Mouse (Mus musculus): ENCODE measurements around the gene Tcf25. TPM values are rescaled to one million over a fixed set of nuclear protein-coding genes. Genes with fewer than 3 reads are reported as not detected.

The Tcf25 gene
- polyA plus RNA-seq, 3 experiments from 2014 or later = 74.2 to 106 (median 94.3) TPM

- no peak for ATAC-seq
Observed at GRCm38 (mm10) chr8:123352118-123352517, 21.4 kb upstream of the Tcf25 start.

- no peak for ATAC-seq
Observed at GRCm38 (mm10) chr8:123352786-123353185, 20.8 kb upstream of the Tcf25 start.

DNA sequence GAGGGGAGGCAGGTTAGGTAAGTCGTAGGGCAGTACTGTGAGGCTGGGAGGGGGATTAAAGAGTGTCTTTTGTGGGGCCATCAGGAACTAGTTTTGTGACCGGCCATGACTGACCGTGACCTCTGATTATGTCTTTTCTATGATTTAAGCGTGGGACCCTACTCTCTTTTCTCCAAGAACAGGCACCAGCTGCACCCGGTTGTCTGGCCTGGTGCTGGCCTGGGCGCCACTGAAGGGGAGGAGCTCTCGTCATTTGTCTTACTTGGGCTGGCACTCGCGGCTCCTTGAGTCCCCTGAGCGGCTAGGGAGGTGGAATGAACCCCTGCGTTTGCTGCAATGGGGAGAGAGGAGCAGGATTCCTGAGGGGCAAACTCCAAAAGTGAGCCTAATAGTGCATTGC, 20.3 kb upstream of the Tcf25 start:
- no peak for ATAC-seq

DNA sequence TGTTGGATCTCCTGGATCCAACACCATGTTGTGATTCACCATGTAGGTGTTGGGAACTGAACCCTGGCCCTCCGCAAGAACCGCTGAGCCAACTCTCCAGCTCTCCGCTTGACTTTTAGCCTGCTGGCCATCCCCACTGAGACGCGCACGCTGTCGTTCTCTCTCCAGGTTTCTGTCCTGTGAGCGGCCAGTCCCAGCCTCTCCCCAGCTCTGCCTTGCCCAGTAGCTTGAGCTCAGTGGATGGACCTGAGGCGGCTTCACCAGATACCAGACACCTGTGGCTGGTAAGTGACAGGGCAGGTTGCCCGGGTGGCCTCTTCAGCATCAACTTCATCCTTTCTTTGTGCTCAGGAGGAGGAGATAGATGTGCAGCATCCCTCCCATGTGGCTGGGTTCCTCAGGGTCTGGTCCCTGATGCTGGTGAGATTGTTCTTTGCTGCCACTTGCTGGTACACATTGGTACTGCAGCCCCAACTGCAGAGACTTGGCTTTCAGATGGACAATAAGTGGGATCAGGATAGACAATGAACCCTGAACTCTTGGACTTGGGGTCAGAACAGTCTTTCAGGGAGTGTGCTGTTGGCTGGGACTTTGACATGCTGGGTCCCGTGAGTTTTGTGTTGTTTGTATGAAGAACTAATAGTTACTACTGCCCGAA, 12.3 kb upstream of the Tcf25 start:
- ATAC-seq = no peak

GRCm38 (mm10) chr8:123374239-123374578, 656 bp downstream of the Tcf25 start:
- ATAC-seq = peak; percentile 76

DNA sequence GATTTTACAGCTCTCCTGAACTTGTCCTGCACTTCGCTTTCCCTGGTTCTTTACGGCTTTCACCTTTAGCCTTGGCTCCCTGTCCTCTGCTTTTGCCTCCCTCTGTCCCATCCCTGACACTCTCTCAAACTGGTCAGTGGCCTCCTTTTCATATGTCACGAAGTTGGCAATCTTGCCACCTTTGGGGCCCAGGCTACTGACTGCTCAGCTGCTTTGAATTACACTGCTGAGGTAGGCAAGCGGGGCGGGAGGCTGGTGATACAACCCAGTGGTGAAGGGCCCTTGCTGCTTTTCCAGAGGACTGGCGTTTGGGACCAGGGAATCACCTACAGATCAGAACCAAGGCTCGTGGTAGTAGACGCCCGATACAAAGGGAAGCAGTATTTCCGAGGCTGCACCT, 2.1 kb downstream of the Tcf25 start:
- ATAC-seq = no peak

DNA sequence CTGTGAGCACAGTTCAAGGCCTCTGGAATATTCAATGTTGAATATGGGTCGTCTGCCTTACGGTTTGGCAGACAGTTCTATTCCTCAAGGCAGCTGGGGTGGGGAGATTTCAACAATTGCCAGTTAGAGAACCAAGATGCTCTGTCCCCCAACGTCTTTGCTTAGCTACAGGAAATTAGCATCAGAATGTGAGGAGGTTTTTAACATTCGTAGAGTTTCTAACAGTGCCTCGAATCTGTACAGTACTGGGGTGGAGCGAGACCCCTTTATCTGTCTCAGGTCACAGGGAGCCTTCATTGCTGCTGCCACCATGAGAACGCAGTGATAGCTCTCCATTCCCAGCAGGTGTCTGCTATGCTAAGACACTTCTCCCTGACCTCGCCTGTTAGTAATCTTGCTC, 2.6 kb downstream of the Tcf25 start:
- no peak for ATAC-seq

DNA sequence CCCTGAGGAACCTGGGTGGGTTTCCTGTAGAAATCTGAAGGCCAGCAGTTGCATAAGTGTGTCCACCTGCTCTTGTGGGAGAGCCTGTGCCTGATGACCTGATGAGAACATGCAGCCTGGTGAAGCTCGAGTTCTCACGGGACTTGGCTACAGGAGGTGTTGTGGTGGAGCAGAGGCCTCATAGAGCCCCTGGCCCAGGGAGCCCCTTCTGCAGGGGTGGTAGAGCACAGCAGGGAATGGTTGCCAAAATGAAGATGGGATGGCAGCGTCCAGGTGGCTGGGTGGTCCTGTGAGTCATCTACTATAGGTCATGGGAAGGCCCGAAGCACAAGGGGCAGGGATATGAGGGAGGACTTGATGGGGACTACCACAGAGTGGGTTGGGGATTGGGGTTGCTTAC, 8.2 kb downstream of the Tcf25 start:
- ATAC-seq = no peak

- no peak for ATAC-seq
Observed at GRCm38 (mm10) chr8:123382516-123382915, 9.0 kb downstream of the Tcf25 start.

GRCm38 (mm10) chr8:123384883-123385540, 11.5 kb downstream of the Tcf25 start:
- ATAC-seq = peak; percentile 60

DNA sequence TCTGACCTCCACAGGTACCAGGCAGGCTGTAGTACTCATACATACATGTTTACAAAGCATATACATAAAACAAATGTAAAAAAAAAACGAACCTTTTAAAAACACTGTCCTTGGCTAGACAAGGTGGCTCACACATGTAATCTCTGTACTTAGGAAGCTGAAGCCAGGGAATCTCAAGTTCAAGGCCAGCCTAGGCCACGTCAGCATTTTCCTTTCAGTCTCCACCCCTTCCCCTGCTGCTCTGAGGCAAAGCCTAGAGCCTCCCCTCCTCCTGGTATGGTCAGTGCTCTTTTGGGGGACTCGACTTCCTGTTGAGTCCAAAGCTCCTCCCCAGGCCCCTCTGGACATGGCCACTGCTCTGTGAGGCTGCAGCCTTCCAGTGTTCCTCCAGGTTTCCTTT, 13.5 kb downstream of the Tcf25 start:
- ATAC-seq = no peak

- ATAC-seq = no peak
Observed at GRCm38 (mm10) chr8:123387801-123388200, 14.2 kb downstream of the Tcf25 start.

GRCm38 (mm10) chr8:123389026-123389425, 15.5 kb downstream of the Tcf25 start:
- ATAC-seq = no peak

GRCm38 (mm10) chr8:123398308-123398707, 24.8 kb downstream of the Tcf25 start:
- ATAC-seq = no peak

GRCm38 (mm10) chr8:123401936-123402335, 28.4 kb downstream of the Tcf25 start:
- no peak for ATAC-seq

GRCm38 (mm10) chr8:123402730-123403326, 29.3 kb downstream of the Tcf25 start:
- no peak for ATAC-seq

GRCm38 (mm10) chr8:123404521-123404920, 31.0 kb downstream of the Tcf25 start:
- peak; percentile 76 for ATAC-seq

- peak; percentile 36 for ATAC-seq
Observed at GRCm38 (mm10) chr8:123406786-123407185, 33.2 kb downstream of the Tcf25 start, which contains the start of gene Mc1r. TSS of gene Mc1r (plus strand) at chr8:123407107.

- no peak for ATAC-seq
Observed at GRCm38 (mm10) chr8:123407612-123408011, 34.1 kb downstream of the Tcf25 start.

- ATAC-seq = no peak
Observed at GRCm38 (mm10) chr8:123408586-123409544, 35.3 kb downstream of the Tcf25 start.

DNA sequence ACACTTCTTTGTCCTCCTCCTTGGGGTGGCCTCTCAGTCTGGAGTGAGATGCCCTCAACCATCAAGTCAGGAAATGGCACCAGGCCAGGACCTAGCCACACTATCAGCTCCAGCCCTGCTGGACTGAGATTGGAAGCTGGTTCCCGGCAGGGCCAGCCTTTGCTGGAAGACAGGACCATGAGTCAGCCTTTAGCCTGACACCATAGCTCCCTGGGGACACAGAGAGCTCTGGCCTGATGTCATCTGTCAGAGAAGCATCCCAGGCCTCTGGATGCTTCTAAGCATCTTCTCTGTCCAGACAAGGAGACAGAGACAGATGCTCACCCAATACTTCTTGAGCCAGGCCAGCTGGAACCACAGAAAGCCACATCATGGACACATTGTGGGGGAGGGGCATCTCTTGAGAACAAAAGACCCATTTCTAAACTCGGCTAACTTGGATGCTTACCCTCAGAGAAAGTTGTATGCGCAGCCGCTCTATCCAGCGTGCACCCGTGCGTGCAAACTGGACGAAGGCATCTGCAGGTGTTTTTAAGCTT, 36.6 kb downstream of the Tcf25 start:
- no peak for ATAC-seq

GRCm38 (mm10) chr8:123410788-123411187, 37.2 kb downstream of the Tcf25 start:
- no peak for ATAC-seq

GRCm38 (mm10) chr8:123411246-123411645, 37.7 kb downstream of the Tcf25 start, which contains the start of gene Tubb3:
TSS of gene Tubb3 (plus strand) at chr8:123411424.
- peak; percentile 72 for ATAC-seq
